Mouse (Mus musculus) heart, postnatal 4 days (tissue): ENCODE results near the gene Med26. TPM values are rescaled to one million over a fixed set of nuclear protein-coding genes. Genes with fewer than 3 reads are reported as not detected.

ENCODE experiments used
- DNase-seq: peaks from one replicate; pipeline ENCODE4 v3.0.0; 2021
- total RNA-seq, 2 experiments: library from RNA; stranded (reverse); gene quantifications; 2 replicates each; pipeline ENCODE4 v1.2.3; 2021

The Med26 gene
- total RNA-seq, 2 experiments from 2014 or later, result 8.6 TPM

DNA sequence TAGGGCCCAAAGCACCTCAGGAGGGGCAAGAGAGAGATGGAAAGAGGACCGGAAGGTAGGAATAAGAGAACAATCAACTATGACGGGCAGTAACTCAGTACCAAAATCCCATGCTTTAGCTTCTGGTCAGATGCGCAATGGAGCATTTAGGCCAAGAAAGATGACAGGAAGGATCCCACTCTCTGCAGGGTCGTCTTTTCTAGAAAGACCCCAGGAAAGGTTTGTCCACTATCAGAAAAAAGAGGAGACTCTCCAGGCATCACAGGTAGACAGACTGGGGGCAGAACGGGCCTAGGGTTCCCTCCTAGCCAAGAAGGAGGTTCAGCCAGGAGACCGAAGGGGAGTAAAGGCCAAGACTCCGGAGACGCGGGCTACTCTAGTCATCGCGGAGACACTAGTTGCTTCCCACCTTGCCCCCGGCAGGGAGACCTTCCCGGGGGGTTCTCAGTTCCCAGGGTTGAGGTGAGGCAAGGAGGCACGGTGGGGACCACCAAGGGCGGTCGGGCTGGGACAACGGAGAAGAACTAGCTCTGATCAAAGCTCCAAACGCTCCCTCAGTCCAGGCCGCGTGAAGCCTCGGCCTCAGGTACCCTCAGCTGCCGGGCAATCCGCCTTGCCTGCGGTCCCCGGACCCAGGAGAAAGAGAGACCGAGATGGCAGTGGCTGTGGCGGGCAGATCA lies 808 bp downstream of the Med26 start:
- no peak for DNase-seq

DNA sequence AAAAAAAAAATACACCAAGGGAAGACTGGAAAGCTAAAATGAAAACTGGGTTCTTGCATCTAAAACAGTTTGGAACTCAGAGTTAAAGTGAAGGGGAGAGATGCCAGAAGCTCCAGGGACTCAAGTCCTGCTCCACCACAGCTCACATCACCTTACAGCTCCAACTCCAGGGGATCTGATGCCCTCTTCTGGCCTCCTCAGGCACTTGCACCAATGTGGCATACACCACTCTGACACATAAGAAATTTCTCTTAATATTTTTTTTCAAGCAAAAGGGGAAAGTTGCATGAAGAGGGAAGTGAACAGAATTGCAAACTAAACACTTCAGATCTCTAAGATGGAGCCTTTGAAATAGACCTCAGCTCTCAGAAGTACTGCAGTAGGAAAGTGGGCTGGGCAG lies 8.8 kb downstream of the Med26 start:
- DNase-seq, result peak; percentile 24

DNA sequence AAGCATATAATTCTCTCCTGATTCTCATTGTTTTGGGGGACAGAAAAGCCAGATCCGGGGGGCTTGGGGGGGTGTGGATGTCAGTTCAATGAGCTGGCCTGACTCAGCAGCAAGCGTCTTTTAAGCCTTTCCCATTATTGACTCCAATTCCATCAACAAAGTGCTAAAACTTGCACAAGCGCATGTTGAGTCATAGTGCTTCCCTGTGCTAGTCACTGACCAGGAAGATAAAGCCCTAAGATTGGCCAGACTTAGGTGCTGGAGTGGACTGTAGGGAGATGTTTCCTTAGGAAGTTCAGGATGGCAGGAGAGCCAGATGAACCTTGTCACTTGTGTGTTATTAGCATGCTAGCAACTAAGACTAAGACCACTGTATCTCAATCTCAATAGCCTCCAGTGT lies 13.2 kb downstream of the Med26 start:
- DNase-seq, result no peak

DNA sequence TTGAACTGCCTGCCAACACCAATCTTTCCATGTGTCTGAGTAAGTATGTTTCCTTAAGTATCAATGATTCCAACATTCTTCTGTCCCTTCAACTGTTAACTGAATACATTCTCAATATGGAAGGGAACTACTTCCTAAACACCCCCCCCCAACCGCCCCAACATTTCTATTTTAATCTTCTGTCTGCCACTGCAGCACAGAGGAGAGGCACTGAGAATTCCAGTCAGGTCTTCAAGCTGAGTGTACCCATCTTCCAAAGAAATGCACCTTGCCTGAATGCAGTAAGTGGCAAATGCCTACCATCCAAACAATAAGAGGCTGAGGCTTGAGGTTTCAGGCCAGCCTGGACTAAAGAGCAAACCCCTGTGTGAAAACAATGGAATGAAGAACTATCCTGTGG lies 16.0 kb downstream of the Med26 start:
- DNase-seq, result no peak

DNA sequence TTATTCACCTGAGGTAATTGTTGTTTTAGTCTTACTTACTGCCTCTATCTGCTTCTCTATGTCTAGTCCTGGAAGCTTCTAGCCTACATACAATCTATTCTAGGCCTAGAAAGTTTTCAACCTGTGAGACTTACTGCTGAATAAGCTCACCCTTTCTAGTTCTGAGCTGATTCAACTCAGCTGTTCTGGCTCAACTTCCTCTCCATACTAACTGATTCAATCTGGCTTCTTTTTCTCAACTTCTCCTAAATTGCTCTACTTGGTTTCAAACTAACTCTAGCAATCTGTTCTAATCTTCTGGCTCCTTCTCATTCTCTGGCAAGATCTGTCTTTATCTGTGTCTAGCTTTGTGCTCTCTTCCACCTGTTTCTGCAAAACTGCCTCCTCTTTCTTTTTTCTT lies 26.2 kb downstream of the Med26 start:
- no peak for DNase-seq

DNA sequence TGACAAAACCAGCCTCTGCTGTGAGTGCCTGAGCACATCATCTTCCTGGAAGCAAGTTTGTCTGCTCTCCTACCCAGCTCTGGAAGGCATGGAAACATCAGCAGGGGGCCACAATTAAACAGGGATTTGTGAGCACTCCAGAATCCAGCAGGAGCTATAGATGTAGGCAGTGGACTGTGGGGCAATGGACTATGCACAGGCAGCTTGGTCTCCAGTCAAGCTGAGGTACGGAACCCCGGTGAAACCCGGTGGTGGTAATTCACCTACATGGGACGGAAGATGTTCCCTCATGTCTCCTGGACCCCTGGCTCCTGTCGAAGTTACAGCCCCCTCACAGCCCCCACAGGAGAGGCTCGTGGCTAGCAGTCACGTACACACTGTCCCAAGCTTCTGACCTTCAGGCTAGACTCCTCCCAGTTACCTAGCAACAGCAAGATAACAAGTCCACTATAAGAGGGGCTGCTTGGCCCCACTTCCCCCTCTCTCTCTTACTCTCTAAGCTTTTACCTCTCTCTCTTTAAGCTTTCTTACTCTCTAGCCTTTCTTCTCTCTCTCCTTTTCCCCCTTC lies 30.6 kb downstream of the Med26 start:
- no peak for DNase-seq

DNA sequence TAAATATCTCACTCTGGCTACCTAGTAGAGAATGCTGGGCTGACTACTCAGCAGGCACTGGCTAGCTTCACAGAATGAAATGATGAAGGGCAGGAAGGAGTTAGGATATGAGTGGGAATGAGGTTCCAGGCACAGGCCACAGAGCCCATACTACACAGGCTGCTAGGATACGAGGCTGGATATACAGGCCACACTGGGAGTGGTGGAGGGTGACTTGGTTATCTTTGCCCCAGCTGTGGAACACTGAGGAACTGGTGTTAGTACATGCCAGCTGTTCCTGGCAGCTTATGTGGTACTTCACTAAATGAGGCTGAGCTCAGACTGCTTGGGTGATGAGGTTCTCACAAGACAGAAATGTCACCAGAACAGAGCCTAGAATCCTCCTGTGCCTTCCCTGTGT lies 34.9 kb downstream of the Med26 start:
- no peak for DNase-seq

DNA sequence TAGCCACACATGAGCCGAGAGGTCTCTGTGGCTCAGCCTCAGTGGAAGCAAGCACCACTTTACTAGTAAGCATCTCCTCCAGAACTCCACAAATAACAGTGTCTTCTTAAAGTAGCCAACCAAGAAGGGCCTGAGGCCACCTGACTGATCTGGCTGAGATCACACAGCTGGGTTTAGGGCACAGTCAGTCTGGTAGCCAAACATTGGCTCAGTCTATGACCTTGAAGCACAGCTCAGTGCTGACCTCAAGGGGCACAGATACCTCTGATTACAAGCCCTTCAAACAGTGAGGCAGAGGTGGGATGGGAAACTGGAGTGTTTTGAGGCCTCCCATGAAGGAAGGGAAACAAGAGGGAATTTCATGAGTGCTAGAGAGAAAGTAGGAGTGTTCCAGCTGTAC lies 35.4 kb downstream of the Med26 start:
- no peak for DNase-seq

DNA sequence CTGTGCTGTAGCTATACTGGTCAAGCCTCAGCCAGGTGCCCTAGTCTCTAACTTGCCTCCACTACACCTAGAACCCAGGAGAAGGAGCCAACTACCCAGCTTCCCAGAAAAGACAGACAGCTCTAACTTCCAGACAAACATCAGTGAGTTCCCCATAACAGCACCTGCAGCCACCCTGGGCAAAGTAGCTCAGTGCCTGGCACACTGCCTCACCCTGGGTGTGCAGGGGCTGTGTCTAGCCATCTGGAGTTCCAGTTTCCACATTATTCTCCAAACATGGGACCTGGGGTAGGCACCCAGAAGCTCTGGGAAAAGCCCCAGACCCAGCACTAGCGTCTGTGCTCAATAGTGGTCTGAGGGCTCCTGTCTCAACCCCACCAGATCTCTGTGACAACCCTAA lies 40.6 kb downstream of the Med26 start:
- no peak for DNase-seq

DNA sequence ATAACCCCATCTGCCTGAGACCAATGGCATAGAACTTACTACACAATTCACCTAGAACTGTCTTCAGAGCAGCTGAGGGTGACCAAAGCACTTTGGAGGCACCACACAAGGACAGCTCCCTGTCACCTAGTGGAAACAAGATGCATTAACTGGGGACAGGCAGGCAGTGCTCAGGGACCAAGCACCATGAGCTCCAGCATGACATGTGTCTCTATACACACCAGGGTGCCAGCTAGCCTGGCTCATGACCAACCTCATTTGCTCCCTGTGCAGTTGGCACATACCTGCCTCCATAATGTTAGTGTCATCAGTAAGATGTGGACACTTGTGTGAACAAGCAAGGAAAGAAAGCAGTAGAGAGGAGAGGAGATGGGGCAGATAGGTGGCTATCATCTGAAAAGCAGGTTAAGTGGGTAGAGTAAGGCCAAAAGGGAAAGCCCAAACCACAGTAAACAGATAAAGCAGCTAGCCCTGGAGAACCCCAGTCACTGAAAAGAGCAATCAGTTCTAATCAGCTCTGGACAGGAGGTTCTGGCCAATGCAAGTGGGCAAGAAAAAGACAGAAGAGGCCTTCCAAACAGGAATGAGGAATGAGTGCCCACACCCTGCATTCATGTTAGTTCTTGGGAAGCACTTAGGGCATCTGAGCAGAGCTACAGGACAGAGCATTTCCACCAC lies 43.3 kb downstream of the Med26 start:
- no peak for DNase-seq

DNA sequence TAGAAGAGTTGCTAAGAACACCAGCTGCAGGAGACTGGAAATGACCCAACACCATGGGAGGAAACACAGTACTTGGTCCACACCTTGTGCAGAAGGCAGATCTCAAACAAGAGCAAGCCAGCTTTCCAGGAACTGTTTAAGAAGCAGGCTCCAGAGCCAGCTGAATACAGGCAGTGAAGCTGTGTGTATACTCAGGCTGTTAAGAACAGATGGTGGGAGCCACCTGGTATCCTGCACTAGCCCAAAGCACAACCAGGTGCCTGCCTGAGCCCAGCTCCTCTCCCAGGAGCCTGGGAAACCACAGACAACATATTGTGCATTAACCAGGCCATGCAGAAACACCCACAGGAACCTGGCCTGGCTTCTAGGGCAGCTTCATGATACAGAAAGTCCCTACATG lies 43.9 kb downstream of the Med26 start:
- no peak for DNase-seq

DNA sequence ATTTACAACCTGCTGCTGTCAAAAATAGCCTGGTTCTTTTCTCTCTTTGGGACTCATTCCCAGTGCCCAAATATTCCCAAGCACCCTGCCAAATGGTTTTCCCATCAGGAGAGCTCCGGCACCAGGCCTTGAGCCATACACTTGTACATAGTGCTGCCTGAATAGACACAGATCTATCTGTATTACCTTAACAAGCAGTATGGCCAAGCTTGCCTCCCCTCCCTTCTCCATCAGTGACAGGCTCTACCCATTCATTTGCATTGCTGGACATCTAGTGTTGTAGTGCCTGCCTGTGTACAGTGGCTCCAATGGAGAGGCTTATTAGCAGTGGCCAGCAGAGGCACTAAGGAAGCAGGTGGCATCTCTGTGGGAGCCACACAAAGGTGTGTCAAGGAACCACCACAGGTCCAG lies 47.5 kb downstream of the Med26 start:
- DNase-seq, result peak; percentile 25

DNA sequence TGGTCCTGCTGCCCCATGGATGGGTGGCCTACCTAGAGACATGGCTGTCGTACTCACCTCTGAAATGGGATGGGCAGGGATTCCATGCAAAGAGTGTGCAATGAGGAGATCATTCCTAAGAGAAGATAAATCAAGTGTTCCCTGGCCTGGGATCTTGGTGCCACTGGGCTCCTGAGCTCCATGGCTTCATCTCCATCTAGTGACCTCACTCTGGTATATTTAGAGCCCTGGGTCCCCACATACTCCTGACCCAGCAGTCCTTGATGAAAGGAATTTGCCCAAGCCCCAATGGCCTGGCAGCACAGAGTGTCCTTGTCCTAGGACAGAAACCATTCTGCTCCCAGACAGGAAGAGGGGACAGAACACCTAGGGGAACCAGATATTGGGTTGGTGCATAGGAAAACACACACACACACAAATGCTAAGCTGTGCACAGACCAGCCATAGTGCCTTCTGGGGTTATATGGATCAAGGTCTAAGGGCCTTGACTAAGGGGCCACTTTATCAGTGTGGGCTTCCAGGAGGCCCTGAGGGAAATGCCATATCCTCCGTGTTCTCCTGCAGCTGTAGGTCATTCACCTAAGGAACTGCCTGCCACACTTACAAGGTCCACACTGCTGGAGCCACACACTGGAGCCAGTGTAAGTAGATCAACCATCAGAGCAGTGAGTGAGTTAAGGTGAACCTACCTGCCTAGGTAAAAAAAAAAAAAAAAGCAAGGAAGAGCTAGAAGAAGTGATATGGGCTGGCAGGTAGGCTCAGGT lies 48.4 kb downstream of the Med26 start:
- peak; percentile 52 for DNase-seq

DNA sequence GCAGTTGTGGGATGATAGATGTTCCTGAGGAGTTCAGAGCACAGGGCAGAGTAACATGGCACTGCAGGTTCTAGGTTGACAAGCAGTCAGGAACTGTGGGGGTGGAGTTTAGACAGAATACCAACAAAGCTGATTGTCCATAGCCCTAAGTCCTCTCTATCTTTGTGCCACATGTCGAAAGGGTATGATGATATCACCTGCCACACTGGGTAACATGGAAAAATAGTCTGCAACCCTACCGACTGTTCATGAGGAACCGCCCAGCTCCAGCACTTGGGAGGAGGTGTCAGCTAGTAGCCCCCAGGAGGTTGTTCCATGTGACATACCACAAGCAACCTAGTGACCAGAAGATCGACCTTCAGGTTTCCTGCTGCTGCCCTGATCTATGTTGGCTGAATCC lies 49.5 kb downstream of the Med26 start:
- no peak for DNase-seq

DNA sequence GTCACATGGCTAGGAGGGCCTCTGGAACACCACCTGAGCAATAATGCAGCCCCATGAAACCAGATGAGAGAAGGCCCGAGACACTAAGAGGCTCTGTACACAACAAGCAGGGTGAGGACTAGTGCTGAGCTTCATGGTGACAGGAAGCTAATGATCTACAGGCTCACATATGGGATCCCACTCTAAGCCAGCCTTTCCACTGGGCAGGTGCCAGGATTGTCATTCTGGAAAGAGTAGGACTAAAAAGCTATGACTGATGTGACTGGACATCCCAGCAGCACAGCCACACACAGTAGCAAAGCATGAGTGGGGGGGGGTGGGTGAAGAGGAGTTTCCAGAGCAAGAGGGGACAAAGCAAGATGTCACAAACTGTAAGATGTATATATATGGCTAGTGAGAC lies 50.2 kb downstream of the Med26 start:
- peak; percentile 20 for DNase-seq

DNA sequence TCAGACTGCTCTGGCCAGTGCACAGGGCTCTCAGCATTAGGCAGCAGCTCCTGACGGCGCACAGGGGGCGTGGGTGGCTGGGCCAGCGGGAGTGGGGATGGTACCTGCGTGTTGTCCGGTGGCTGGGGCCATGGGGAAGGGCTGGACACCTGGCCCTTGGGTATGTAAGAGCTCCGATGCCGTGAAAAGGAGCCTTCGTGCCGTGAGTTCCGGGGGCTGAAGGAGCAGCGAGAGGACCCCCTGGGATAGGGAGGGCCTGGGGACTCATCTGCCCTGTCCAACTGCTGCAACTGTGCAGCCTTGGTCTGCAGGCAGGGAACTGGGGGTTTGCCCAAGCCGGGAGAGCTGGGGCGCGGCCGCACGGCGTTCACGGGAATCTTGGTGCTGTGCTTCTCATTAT lies 51.9 kb downstream of the Med26 start:
- no peak for DNase-seq

DNA sequence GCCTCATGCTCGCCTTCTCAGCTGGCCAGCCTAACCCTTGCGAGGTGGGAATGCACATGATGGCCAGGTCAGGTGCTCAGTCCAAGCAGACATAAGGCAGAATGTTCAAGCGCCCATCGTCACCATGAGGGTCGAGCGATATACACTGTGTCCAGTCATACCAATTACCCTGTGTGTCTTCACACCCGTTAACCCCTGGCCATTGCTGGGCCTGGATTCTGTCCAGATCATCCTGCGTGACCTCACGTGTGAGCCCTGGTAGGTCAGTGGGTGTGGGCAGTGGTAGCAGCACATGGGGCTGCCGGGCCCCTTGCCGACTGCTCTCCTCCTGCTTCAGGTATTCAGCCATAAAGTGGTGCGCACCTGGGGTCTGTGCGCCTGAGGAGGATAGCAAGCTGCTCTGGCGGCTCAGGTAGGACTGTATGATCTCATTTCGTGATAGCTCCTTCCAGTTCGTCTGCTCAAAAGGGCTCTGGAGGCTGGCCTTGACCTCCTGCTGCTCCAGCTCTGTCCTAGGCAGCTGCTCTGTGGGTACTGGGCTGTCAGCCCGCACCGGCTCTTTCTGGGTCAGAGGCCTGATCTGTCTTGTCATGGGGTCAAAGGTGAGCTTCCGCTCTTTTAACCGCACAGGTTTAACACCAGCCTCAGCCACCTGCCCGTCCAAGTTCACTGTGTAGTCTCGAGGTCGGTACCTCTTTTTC lies 52.5 kb downstream of the Med26 start:
- no peak for DNase-seq

DNA sequence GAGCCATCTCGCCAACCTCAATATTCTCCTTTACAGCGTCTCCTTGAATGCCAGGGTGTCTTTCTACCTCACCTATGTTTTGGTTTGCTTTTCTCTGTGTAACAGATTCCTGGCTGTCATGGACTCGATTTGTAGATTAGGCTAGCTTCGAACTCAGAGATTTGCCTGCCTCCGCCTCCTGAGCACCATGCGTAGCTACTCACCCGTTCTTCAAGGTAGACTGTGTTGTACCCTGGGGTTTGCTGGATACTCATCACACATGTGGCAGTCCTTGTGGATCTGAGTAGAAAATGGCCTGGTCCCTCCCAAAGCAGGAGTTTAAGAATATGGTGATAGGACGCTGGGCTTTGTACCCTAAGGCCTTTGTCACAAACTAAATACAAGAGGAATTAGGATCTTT lies 54.7 kb downstream of the Med26 start:
- DNase-seq, result no peak

DNA sequence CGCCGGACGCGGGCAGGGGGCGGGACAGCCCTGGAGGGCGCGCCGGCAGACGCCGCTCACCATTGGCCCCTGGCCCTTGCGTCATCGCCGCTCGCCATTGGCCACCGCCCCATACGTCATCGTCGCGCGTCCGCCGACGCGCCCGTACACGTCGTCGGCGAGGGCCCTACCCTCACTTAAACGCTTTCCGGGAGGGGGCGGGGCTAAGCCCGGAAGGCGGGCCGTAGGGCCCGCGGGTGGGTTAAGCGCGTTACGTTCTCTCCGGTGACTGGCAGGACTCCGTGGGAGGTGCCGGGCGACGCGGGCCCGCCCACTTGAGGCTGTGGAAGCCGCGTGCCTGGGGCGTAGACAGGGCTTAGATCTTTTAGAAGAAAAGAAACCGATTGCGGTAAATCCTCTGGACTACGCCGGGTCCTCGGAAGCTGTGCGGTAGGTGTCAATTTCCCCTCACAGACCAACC lies 55.4 kb downstream of the Med26 start:
- DNase-seq, result peak; percentile 99

DNA sequence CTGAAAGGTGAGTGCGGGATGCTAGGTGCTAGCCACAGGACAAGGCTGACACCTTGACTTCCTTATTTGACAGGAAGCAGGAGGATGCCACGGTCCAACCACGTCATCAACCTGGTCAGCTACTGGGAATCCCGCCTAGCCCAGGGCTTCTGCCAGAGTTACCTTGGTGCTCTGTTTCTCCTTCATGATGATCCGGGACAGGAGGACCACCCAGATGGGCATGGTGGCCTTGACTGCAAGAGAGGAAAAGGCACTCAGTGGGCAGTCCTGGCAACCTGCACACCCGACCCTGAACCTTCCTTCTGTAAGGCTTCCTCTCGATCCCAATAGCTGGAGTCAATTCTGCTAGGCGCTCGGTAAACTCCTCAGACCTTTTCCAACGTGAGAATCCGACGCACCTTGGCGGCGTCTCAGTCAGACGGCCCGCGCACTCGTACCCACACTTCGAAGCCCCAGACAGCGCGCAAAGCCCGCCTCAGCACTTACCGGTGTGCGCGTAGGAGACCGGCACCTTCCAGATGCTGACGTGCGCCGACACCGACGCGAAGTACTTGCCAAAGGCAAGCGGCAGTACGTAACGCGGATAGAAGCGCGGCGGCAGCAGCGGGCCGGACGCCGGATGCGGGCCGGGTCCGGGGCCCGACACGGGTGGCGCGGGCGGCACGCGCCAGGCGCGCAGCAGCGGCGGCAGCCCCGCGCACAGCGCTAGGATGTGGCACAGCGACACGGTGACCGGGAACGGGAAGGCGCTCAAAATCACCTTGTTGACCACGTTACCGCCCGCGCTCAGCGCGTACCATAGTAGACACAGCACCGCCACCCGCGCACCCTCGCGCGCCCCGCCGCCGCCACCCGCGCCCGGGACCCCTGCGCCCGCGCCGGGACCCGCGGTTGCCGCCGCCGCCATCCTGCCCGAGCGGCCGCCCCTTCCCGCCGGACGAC lies 56.1 kb downstream of the Med26 start, which contains the start of gene Slc35e1:
TSS of gene Slc35e1 (minus strand) at position 935 of the 942 bp plus-strand sequence.
- peak; percentile 20 for DNase-seq

DNA sequence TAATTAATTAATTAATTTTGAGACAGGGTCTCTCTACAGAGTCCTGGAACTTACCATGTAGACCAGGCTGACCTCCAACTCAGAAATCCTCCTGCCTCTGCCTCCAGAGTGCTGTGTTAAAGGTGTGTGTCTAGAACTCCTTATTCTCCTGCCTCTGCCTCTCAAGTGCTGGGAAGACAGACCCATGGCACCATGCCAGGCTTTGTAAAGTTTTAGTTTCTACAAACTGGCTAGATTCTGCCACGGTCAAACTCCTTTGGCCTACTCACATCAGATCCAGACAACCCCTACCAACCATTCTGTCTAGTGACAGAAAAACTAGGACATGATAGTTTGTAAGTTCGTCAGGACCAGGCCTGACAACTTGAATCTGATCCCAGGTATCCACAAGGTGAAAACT lies 57.1 kb downstream of the Med26 start:
- peak; percentile 30 for DNase-seq
